ENCODE assay signal across 8 mouse cellular contexts in genomic region chr3:135440621-135441020, GRCm38 (mm10). TPM values are rescaled to one million over a fixed set of nuclear protein-coding genes. Genes with fewer than 3 reads are reported as not detected.
DNase-seq lines count a peak whose midpoint lies in the region; ATAC-seq and TF ChIP-seq lines count a peak whose summit lies in the region.

No protein-coding gene starts in this region.

- ATAC-seq in limb, embryonic 12.5 days (ENCODE audit: insufficient number of reproducible peaks, insufficient read depth, low FRiP score, low TSS enrichment, low read depth) = no peak
- no peak for ATAC-seq in stomach, embryonic 16.5 days (ENCODE audit: insufficient read depth, low FRiP score)

- TF ChIP-seq POLR2A in embryonic fibroblast, embryonic 13.5 days (IDR thresholded peaks at IDR 0.05; ENCODE audit: low read depth, low read length) = no peak

- no peak for DNase-seq in heart, embryonic 10.5 days (ENCODE audit: low spot score)
- no peak for DNase-seq in heart, adult 9 months (ENCODE audit: low spot score in 2 of 2)
- no peak for DNase-seq in layer of hippocampus, adult 18-20 months (ENCODE audit: low spot score in 2 of 2)
- DNase-seq in left cerebral cortex, postnatal 10 days (ENCODE audit: extremely low spot score in 1 of 2, low spot score in 2 of 2) = no peak

- intact Hi-C loops in left cerebral cortex, postnatal 10 days (cut with DNase I) = no loop called here

- 59% methylated on average over 10 of the region's 10 CpGs for WGBS in heart, embryonic 10.5 days
- WGBS in limb, embryonic 12.5 days = 52% methylated on average over 10 of the region's 10 CpGs
- WGBS in stomach, embryonic 16.5 days = 15% methylated on average over 10 of the region's 10 CpGs

- H3K27ac ChIP-seq in heart, embryonic 10.5 days = 0 out of 2 replicates have a peak overlapping the region, but pooled peaks have one; percentile 100
- peak overlapping the region; percentile 99 for H3K27ac ChIP-seq in embryonic fibroblast, embryonic 13.5 days (ENCODE audit: insufficient read depth, low read length)
- no peak overlapping the region for H3K27ac ChIP-seq in limb, embryonic 12.5 days
- H3K27ac ChIP-seq in stomach, embryonic 16.5 days (ENCODE audit: low read length) = peak overlapping the region; percentile 52; the same call in 1 of the 2 replicates

- H3K9me3 ChIP-seq in heart, embryonic 10.5 days = no peaks in the 10 kb centered on the region
- H3K9me3 ChIP-seq in limb, embryonic 12.5 days = no peaks in the 10 kb centered on the region
- no peaks in the 10 kb centered on the region for H3K9me3 ChIP-seq in stomach, embryonic 16.5 days (replicated peaks; ENCODE audit: control insufficient read depth, low read length)

- H3K27me3 ChIP-seq in heart, embryonic 10.5 days (ENCODE audit: insufficient read depth, poor library complexity, severe bottlenecking) = no peaks in the 10 kb centered on the region
- no peaks in the 10 kb centered on the region for H3K27me3 ChIP-seq in C2C12 (ENCODE audit: control insufficient read depth, insufficient read depth, insufficient read length)
- H3K27me3 ChIP-seq in limb, embryonic 12.5 days = no peaks in the 10 kb centered on the region
- H3K27me3 ChIP-seq in stomach, embryonic 16.5 days (ENCODE audit: control insufficient read depth, insufficient read depth, low read length) = no peaks in the 10 kb centered on the region

- peak overlapping the region; percentile 97 for H3K4me2 ChIP-seq in limb, embryonic 12.5 days
- peak overlapping the region; percentile 90 for H3K4me2 ChIP-seq in stomach, embryonic 16.5 days (ENCODE audit: low read depth, low read length)

- no peak for TF ChIP-seq CTCF in C2C12 (IDR thresholded peaks at IDR 0.05; ENCODE audit: control insufficient read depth, insufficient read depth, insufficient read length)
- TF ChIP-seq CTCF in embryonic fibroblast, embryonic 13.5 days (IDR thresholded peaks at IDR 0.05; ENCODE audit: borderline replicate concordance, insufficient read depth, low read length) = no peak

- peaks cover 26% of the 10 kb centered on the region; the same call in 1 of the 2 replicates for H3K36me3 ChIP-seq in heart, embryonic 10.5 days
- H3K36me3 ChIP-seq in C2C12 (ENCODE audit: control insufficient read depth, insufficient read depth) = peaks cover 62% of the 10 kb centered on the region
- H3K36me3 ChIP-seq in limb, embryonic 12.5 days = peaks cover 19% of the 10 kb centered on the region
- peaks cover 3% of the 10 kb centered on the region; the same call in 1 of the 2 replicates for H3K36me3 ChIP-seq in stomach, embryonic 16.5 days (ENCODE audit: control insufficient read depth, insufficient read depth, low read length)

- peak overlapping the region; percentile 32 for H3ac ChIP-seq in C2C12 (ENCODE audit: control insufficient read depth, insufficient read length, low read depth)

- H3K4me3 ChIP-seq in heart, embryonic 10.5 days = peak overlapping the region; percentile 97
- H3K4me3 ChIP-seq in C2C12 (ENCODE audit: insufficient read depth, poor library complexity, severe bottlenecking) = peak overlapping the region; percentile 93
- peak overlapping the region; percentile 89 for H3K4me3 ChIP-seq in embryonic fibroblast, embryonic 13.5 days (ENCODE audit: insufficient read depth, low read length)
- peak overlapping the region; percentile 98 for H3K4me3 ChIP-seq in limb, embryonic 12.5 days (replicated peaks)
- H3K4me3 ChIP-seq in stomach, embryonic 16.5 days (replicated peaks; ENCODE audit: low read length) = peak overlapping the region; percentile 92

- H3K9ac ChIP-seq in limb, embryonic 12.5 days (replicated peaks) = peak overlapping the region; percentile 96
- peak overlapping the region; percentile 99 for H3K9ac ChIP-seq in stomach, embryonic 16.5 days (ENCODE audit: low read length)

- H3K79me3 ChIP-seq in C2C12 (ENCODE audit: low read depth) = peaks cover 68% of the 10 kb centered on the region

- peaks cover 83% of the 10 kb centered on the region for H3K79me2 ChIP-seq in C2C12 (ENCODE audit: control insufficient read depth, insufficient read depth)

- H3K4me1 ChIP-seq in heart, embryonic 10.5 days = peaks cover 18% of the 10 kb centered on the region
- H3K4me1 ChIP-seq in embryonic fibroblast, embryonic 13.5 days (ENCODE audit: control insufficient read depth, insufficient read depth, low read length) = peaks cover 6% of the 10 kb centered on the region
- H3K4me1 ChIP-seq in limb, embryonic 12.5 days (replicated peaks) = peaks cover 21% of the 10 kb centered on the region
- H3K4me1 ChIP-seq in stomach, embryonic 16.5 days (ENCODE audit: control insufficient read depth, insufficient read depth, low read length) = peaks cover 10% of the 10 kb centered on the region; the same call in 1 of the 2 replicates

TF ChIP-seq in C2C12, 6 proteins besides CTCF, POLR2A, EP300 and RAD21:
- TF ChIP-seq USF1 (IDR thresholded peaks at IDR 0.05; ENCODE audit: low read depth) (no peak), MAX (IDR thresholded peaks at IDR 0.05) (no peak), MYOG (IDR thresholded peaks at IDR 0.05; ENCODE audit: control insufficient read depth, extremely low read depth, insufficient read length) (no peak), MYOD1 (IDR thresholded peaks at IDR 0.05; ENCODE audit: control insufficient read depth, insufficient read length, low read depth) (no peak), CEBPB (IDR thresholded peaks at IDR 0.05; ENCODE audit: low read depth) (no peak), FOSL1 (IDR thresholded peaks at IDR 0.05; ENCODE audit: insufficient read depth, low read length, poor library complexity, severe bottlenecking) (no peak)

RNA-seq across cellular contexts. Expression of gene Ube2d3, which starts 2.7 kb away (rescaled TPM):
- 461 and 523 TPM in 2 replicates for polyA plus RNA-seq in heart, embryonic 10.5 days (2016; fragmentation: Nextera tagmentation; extraction: Ambion mirVana)
- polyA plus RNA-seq in C2C12 (2012; fragmentation: generic; extraction: Trizol) = 261 TPM
- polyA plus RNA-seq in embryonic fibroblast, embryonic 13.5 days (2011; ENCODE audit: insufficient read length, low read depth, missing spikeins) = 407 and 470 TPM in 2 replicates
- 476 and 501 TPM in 2 replicates for polyA plus RNA-seq in limb, embryonic 12.5 days (2016; fragmentation: Nextera tagmentation; extraction: Ambion mirVana)
- 456 and 465 TPM in 2 replicates for polyA plus RNA-seq in stomach, embryonic 16.5 days (2015; fragmentation: Nextera tagmentation; extraction: Ambion mirVana)
- total RNA-seq in layer of hippocampus, adult 18-20 months (2021) = 100 to 1,000 TPM; 233 to 238 TPM
- total RNA-seq in left cerebral cortex, postnatal 10 days (2021) = 100 to 1,000 TPM; 258 to 268 TPM

RNA-seq across cellular contexts. Expression of gene Cisd2, which starts 16.9 kb away (rescaled TPM):
- 66.2 and 67.0 TPM in 2 replicates for polyA plus RNA-seq in heart, embryonic 10.5 days (2016; fragmentation: Nextera tagmentation; extraction: Ambion mirVana)
- 17.0 TPM for polyA plus RNA-seq in C2C12 (2012; fragmentation: generic; extraction: Trizol)
- 29.1 and 31.8 TPM in 2 replicates for polyA plus RNA-seq in embryonic fibroblast, embryonic 13.5 days (2011; ENCODE audit: insufficient read length, low read depth, missing spikeins)
- polyA plus RNA-seq in limb, embryonic 12.5 days (2016; fragmentation: Nextera tagmentation; extraction: Ambion mirVana) = 74.8 and 77.0 TPM in 2 replicates
- 52.9 and 59.7 TPM in 2 replicates for polyA plus RNA-seq in stomach, embryonic 16.5 days (2015; fragmentation: Nextera tagmentation; extraction: Ambion mirVana)
- total RNA-seq in layer of hippocampus, adult 18-20 months (2021) = 10 to 100 TPM; 32.1 to 32.4 TPM
- 10 to 100 TPM; 35.5 to 39.5 TPM for total RNA-seq in left cerebral cortex, postnatal 10 days (2021)

RNA-seq across cellular contexts. Expression of gene Manba, which starts 44.8 kb away (rescaled TPM):
- 17.3 and 31.0 TPM in 2 replicates for polyA plus RNA-seq in heart, embryonic 10.5 days (2016; fragmentation: Nextera tagmentation; extraction: Ambion mirVana)
- 2.9 TPM for polyA plus RNA-seq in C2C12 (2012; fragmentation: generic; extraction: Trizol)
- polyA plus RNA-seq in embryonic fibroblast, embryonic 13.5 days (2011; ENCODE audit: insufficient read length, low read depth, missing spikeins) = 12.9 and 21.7 TPM in 2 replicates
- polyA plus RNA-seq in limb, embryonic 12.5 days (2016; fragmentation: Nextera tagmentation; extraction: Ambion mirVana) = 4.3 and 5.6 TPM in 2 replicates
- polyA plus RNA-seq in stomach, embryonic 16.5 days (2015; fragmentation: Nextera tagmentation; extraction: Ambion mirVana) = 16.8 and 18.3 TPM in 2 replicates
- total RNA-seq in layer of hippocampus, adult 18-20 months (2021) = 1 to 10 TPM; 8.5 TPM
- 1 to 10 TPM; 6.8 to 7.4 TPM for total RNA-seq in left cerebral cortex, postnatal 10 days (2021)
